Mouse (Mus musculus) T-helper 17 cell (primary cell): ENCODE results near the gene Zfp329.
"Not testable (repeated sequence)": the region's sequence is repeated elsewhere in the genome, so short reads cannot be mapped to it uniquely, and the experiment has no call there.

ENCODE experiments used
- in situ Hi-C, 2 experiments: fragments of 300-600 bp; cut with MboI, MseI; formaldehyde crosslinking; loops; 1 replicate in 1 of 2; 2 replicates in 1 of 2; pipeline ENCODE4 v1.15.1; 2025; ENCODE audit warnings: high pct_unique_total_duplicates in 2 of 2

Zfp329 gene

DNA sequence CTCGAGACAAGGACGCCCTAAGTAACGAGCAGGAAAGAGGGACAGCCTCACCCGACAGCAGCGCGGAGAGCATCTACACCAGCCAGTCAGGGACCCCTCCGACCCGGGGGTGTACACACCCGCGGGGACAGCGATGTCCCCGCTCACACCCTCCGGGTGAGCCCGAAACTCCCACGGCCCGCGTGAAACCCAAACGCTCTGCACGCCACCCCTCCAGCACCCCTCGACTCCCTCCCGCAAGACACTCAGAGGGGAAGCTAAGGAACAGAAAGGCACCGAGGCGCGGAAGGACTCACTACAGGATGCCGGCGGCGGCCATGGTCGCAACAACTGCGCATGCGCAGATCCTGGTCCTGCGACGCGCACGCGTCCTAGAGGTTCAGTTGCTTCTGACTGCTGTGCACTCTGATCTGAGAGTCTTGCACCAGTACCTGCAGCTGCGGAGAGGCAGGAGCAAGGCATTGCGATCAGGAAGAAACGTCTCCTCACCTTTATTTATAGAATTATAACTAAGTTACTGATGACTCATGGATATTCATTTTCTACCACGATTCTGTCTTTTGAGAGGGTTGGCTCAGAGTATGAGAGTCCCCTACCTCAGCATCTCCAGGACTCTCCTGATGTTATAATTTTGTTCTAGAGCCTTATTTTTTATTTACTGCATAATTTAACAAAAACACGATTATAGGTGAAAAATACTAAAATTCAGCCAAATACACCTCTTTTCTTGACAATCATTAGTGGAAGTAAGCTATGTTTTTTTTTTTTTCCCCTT lies at the start of gene Zfp329:
Gene Zfp329 (minus strand): TSS at position 338 of the 775 bp plus-strand sequence.
- in situ Hi-C loops: loop anchor here in 1 of 2 experiments (5.0 kb wide), 1 partner anchor 84 kb away; no protein-coding TSS in a partner anchor

DNA sequence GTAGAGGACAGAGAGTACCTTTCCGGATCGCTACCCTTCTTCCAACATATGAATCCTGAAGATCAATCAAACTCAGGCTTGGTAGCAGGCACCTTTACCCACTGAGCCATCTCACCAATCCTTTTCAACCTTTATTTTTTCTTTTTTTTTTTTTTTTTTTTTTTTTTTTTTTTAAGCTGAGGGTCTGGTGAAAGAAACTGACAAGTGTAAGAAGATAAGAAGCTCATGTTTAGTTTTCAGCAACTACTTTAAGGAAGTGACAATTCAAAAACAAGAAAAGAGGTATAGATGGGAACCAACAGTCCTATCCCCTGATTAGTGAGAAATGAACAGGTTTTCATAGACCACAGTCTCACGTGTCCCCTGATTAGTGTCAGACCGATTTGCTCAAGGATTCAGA lies 17.1 kb upstream of the Zfp329 start:
- in situ Hi-C loops: no loop called here

DNA sequence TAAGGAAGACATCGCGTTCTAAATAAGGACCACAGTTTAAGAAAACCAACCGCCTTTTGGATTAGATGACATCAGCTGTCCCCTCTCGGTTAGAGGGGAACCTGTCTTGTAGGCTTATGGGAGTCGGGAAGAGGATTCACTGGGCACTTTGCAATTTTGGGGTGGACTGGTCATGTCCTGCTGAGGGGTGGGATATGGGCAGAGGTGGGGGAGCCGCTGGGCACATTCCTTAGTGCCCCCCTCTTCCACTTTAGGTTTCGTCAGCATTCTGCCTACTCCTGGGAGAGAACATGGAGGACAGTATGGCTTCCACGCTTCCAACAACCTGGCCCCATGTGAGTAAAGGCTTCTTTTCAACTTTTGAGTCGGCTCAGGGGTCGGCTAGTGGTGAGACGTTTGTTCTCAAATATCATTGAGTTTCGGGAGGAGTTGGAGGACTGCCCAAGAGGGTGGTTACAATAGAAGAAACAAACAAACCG lies 16.6 kb upstream of the Zfp329 start:
- in situ Hi-C loops: no loop called here

DNA sequence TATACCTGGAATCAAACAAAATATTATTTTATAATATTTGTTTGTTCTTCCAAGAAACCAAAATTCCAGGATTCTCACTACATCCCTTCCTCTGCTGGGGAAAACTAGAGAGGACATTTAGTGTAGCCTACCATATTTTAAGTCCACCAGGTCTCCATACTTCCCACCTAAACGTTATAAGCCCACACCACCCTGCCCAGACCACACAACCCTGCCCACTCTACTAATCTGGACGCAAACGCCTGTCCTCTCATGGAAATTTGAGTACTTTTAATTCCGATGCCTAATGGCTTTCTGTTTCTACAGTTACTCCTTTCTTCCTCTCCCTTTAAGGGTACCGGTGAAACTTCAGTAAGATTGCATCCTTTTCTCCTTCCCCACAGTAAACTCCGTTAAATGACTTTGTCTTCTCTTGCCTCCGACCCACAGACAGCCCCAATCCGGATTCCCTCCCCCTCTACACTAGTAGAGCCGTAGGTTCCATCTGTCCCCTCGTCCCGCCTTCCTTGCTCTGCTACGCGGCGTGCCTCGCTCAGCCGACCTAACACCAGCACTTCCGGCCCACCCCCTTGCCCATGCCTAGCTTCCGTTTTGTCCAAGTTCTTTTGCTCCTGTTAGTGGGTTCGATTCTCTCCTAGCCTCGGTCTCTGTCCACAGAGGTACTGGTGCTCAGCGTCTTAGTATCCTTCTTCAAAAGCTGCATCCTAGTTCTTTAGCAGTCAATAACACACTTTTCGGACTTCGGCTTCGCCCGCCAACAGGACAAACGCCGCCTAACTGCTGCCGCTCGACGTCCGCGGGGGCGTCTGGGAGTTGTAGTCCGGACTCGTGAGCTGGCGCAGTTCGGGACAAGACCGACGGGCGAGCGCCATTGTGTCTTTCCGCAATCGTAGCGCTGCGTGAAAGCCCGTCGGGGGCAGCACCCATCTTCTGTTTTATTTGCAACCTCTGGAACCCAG lies 15.8 kb upstream of the Zfp329 start, which contains the start of gene Zfp110:
Gene Zfp110 (plus strand): TSS at position 600 of the 959 bp plus-strand sequence.
- in situ Hi-C loops: no loop called here

DNA sequence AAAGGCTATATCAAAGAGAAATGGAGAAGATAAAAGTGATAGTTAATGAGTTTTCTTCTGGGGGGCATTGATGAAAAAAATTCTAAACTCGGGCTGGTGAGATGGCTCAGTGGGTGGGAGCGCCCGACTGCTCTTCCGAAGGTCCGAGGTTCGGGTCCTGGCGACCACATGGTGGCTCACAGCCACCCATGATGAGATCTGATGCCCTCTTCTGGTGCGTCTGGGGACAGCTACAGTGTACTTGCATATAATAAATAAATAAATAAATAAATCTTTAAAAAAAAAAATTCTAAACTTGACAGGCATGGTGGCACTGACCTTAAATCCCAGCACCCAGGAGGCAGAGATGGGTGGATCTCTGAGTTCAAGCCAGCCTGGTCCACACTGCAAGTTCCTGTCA lies 3.1 kb downstream of the Zfp329 start:
- in situ Hi-C loops: loop anchor here in 1 of 2 experiments (5.0 kb wide), 1 partner anchor 87 kb away; no protein-coding TSS in a partner anchor

DNA sequence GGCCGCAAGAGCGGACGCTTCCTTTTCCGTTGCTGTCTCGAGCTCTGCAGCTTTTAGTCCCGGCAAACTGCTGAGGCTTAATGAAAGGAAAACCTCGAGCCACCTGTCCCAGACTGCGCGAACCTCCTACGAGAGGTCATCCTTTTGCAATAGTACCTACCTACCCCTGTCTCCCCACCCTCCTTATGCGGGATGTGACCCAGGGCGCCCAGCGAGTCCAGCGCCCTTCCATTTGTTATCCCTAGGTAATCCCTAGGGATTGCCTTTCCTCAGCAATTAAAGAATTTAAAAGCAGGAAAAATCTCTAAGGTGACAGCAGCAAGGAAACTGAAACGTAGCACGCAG lies 15.0 kb downstream of the Zfp329 start:
- in situ Hi-C loops: no loop called here

DNA sequence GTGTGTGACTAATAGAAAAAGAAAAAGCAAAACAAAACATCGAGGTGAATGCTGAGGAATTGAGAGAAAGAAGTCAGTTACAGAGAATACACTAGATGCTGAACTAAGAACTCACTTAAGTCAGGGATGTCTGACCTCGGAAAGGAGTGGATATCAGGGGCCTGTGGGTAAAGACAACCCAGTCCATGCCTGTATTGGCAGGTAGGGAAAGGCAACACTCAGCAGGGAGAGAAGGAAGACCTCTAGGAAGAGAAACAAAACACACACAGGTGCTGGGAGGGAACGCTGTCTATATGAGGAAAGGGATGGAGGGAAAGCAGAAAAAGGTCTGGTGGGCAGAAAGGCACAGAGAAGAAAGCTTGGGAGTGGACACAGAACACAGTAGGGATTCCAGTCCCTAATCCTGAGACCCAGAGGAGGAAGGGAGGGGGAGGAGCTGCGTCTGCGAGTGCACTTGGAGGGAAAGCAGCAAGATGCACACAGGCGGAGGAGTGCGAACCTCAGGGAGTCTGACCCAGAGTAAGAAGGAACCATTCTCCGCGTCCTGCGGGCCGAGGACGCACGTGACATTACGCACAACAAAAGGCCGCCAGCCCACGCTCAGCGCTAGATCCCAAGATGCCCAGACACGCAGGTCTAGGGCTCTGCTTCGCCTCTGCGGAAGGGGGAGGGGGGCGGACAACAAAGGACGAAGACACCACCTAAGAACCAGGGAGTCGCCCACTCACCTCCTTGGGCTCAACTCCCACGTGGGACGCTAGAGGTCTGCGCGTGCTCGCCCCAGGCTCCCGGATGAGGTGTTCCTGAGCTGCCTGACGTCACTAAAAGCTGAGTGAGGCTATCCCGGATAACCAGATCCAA lies 15.6 kb downstream of the Zfp329 start, which contains the start of gene Zscan18:
Gene Zscan18 (minus strand): TSS at position 770 of the 861 bp plus-strand sequence.
- in situ Hi-C loops: no loop called here

DNA sequence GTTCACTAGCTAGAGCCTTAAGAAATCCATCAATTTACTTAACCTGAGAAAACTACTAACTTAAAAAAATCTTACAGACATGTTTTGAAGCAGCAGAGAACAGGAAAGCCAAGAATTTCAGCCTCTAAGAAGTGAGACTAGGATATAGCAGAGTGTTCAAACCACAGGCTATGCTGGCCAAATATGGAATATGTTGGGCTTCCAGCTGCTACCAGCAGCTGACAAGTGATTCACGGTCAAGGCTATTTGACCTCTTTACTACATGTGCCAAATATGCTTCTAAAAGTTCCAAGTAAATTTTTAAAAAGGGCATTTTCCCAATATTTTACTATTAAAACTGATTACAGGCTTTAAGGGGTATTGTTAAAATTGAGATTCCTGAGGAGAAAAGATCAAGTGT lies 19.1 kb downstream of the Zfp329 start:
- in situ Hi-C loops: no loop called here

DNA sequence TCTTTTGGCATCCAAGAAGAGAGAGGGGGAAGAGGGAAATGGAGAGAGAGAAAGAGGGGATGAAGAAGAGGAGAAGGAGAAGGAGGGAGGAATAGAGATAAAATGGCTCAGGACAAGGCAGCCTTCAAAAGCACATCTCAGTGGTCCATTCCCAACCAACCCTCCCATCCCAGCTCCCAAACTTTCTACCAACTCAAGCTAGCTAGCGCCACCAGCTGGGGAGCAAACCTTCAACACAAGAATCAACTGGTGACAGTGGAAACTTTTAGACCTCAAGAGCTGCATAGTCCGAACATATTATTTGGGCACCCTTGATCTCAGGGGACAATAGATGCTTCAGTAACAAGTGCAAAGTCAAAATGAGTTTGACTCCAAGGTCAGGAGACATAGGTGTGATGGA lies 20.7 kb downstream of the Zfp329 start:
- in situ Hi-C loops: no loop called here

DNA sequence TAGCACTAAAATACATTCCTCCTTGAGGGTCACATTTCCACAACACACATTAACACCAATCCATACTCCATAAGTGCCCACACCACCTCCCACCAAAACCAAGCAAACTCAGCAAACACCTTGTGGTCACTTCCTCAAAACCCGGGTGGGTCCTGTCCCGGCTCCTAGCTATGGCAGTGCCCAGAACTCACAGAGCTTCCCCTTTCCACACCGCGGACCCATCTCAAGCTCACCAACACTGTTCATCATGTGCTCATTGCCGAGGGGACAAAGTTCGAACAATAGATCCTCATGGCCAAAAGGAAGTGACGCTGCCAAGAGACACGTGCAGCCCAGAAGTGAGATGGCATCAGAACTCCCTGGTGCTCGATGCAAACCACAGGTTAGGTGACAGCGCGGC lies 26.0 kb downstream of the Zfp329 start:
- in situ Hi-C loops: not testable (repeated sequence)

DNA sequence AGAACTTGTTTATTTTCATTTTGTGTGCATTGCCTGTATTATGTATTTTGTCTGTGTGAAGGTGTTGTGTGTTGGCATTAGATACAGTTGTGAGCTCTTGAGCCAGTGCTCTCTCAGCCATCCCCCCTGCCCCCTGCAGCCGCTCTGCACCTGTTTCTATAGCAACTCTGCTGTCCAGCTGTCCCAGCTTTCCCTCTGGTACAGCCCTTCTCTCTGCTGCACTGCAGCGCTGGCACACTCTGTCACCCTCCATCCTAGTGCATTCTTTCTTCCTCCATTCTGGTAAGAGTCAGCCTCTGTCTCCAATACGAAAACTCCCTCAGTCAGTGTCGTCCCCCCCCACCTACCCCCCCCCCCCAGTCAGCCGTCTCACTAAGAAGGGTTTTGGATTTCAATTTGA lies 30.6 kb downstream of the Zfp329 start:
- in situ Hi-C loops: no loop called here

DNA sequence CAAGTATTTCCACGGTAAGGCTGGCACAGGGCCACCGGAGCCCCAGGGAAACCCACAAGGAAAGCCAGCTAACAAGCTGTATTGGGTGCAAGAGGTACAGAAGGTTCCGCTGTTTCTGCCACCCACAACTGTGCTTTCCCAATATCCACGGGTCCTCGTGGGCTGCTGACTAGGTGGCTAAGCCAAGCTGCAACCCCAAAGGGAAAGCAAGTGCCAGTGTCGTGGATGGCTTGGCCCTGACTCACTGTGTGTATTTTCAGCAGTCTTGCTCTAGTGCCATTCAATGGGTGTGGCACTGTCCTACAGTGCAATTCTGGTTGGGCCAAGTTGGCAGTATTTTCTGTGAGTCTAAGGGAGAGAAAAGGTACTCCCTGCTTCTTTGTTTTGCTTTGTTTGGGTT lies 31.3 kb downstream of the Zfp329 start:
- in situ Hi-C loops: no loop called here

DNA sequence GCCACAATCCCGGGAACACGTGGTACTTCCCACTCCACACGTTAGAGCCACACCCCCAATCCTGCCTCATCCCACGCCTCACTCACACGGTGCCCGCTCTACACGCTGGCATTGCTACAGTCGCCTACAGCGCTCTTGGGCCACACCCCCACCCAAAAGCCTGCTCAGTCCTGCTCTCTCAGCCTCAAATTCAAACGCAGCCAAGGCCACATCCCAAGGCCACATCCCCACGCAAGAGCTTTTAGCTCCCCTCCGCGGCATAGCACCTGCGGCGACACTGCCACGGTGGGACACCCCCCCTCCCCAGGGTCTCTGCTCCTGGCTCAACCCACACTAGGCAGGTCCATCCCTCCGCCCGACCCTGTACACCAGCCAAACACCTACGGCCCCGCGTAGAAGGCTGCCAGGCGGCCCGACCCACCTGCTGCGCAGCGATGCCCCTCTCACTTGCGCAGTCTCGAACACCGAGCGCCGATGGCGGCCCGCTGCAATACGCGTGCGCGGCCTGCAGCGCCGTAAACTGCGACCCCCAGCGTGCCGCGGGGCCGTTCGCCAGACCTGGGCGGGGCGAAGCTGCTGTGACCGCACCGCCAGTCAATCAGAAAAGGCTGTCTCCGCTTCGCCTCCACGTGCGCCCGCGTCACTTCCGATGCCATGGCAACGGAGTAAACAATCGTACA lies 38.4 kb downstream of the Zfp329 start:
- in situ Hi-C loops: no loop called here

DNA sequence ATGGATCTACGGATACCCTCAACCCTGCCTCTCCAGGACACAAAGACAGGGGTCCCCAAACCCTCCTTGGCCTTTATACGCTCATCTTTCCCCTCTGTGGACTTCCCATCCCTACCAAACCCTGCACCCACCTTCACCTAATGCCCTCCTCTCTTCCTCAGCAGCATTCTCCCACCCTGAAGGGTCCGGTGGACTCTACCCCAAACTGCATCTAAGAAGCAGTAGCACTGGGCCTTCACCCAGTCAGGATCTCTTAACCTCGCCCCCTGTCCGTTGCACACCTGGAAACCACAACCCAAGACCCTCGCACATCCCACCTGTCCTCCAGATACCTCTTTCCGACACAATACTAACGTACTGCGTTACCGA lies 38.9 kb downstream of the Zfp329 start:
- in situ Hi-C loops: loop anchor here in 1 of 2 experiments (5.0 kb wide), 1 partner anchor 297 kb away; no protein-coding TSS in a partner anchor

DNA sequence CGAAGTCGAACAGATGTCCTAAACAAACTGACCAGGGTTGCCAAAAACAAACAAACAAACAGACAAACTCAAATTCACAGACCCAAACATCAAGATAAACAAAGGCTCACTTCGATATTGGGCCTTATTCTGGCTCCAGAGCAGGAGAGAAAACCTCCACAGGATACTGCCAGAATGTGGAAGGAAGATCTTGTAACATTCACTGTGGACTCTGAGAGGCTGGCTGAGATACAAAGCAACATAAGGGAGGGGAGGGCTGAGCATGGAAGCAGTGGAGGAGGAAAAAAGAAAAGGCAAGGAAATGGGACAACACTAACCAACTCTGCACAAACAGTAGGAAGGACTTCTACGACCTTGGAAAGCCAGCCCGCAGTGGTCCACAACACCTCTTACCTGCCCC lies 39.5 kb downstream of the Zfp329 start:
- in situ Hi-C loops: loop anchor here in 1 of 2 experiments (5.0 kb wide), 1 partner anchor 297 kb away; no protein-coding TSS in a partner anchor

DNA sequence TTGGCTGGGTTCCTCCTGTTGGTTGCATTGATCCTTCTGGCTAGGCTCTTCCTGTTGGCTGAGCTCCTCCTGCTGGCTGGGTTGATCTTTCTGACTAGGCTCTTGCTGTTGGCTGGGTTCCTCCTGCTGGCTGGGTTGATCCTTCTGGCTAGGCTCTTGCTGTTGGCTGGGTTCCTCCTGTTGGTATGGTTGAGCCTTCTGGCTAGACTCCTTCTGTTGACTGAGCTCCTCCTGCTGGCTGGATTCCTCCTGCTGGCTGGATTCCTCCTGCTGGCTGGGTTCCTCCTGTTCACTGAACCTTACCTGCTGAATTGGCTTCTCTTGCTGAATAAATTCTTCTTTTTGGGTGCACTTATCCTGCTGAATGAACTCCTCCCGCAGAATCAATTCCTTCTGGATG lies 44.1 kb downstream of the Zfp329 start:
- in situ Hi-C loops: loop anchor here in 1 of 2 experiments (5.0 kb wide), 1 partner anchor 292 kb away; no protein-coding TSS in a partner anchor

DNA sequence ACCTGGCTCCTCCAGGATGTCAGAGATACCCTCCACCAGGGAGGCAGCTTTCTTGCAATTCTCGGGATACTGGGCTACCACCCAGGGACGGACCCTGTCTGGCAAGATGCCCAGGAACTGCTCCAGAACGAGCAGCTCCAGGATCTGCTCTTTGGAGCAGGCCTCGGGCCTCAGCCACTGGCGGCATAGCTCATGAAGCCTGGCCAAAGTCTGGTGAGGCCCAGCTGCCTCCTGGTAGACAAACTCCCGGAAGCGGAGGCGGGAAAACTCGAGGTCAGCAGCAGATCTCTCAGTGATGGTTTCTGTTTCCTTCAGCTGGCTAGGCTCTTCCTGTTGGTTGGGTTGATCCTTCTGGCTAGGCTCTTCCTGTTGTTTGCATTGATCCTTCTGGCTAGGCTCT lies 44.5 kb downstream of the Zfp329 start:
- in situ Hi-C loops: no loop called here
